Mouse (Mus musculus): ENCODE measurements around the gene Gm20388. TPM values are rescaled to one million over a fixed set of nuclear protein-coding genes. Genes with fewer than 3 reads are reported as not detected.

The Gm20388 gene
- polyA plus RNA-seq, 1 experiment from 2014 or later: not detected

DNA sequence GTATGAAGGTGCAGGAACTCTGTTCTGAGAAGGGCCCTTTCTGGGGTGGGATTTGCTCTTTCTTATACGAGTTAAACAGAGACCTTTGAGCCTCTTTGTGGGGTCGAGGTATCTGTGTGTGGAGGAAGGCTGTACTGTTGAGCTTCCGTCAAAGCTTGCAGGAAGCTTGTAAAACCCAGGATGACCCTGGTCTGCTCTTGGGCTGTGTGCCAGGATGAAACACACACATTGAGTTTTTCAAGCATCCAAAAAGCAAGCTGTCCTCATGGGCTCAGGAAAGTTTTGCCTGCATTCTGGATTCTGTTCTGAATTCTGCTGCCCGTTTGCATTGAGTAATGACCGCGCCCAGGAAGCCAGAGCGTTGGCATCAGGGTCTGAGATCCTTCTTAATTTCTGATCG, 4353.4 kb downstream of the Gm20388 start:
- no peak for ATAC-seq (ENCODE audit: insufficient number of reproducible peaks, insufficient read depth, low FRiP score, low read depth)
- Histone ChIP-seq H3K27me3 (ENCODE audit: control insufficient read depth, insufficient read depth, low read length) (no peaks in the 10 kb centered on the region), H3K4me3 (ENCODE audit: control insufficient read depth in 1 of 2, insufficient read depth in 1 of 2, low read depth in 1 of 2, low read length in 2 of 2) (no peak overlapping the region), H3K27ac (replicated peaks in 1 of 2; ENCODE audit: control insufficient read depth in 1 of 2, insufficient read depth in 1 of 2, low read depth in 2 of 2, low read length in 2 of 2) (no peak overlapping the region), H3K4me1 (ENCODE audit: control insufficient read depth in 2 of 2, insufficient read depth in 2 of 2, low read length in 2 of 2) (peaks cover 28 to 42% of the 10 kb centered on the region in 2 experiments), H3K9ac (ENCODE audit: low read length) (no peak overlapping the region), H3K4me2 (ENCODE audit: low read length) (no peak overlapping the region), H3K9me3 (ENCODE audit: control insufficient read depth, low read length) (no peaks in the 10 kb centered on the region), H3K36me3 (ENCODE audit: control insufficient read depth, insufficient read depth, low read length) (0 out of 2 replicates have a peak, but pooled peaks cover 2% of the 10 kb centered on the region)
- 69% methylated on average over 8 of the region's 8 CpGs for WGBS

GRCm38 (mm10) chr8:124264671-124265070, 4354.0 kb downstream of the Gm20388 start:
- Histone ChIP-seq H3K9me3 (ENCODE audit: control insufficient read depth, low read length) (no peaks in the 10 kb centered on the region), H3K4me2 (ENCODE audit: low read length) (no peak overlapping the region), H3K9ac (ENCODE audit: low read length) (no peak overlapping the region), H3K4me1 (ENCODE audit: control insufficient read depth in 2 of 2, insufficient read depth in 2 of 2, low read length in 2 of 2) (peaks cover 26 to 39% of the 10 kb centered on the region in 2 experiments), H3K27ac (replicated peaks in 1 of 2; ENCODE audit: control insufficient read depth in 1 of 2, insufficient read depth in 1 of 2, low read depth in 2 of 2, low read length in 2 of 2) (no peak overlapping the region), H3K36me3 (ENCODE audit: control insufficient read depth, insufficient read depth, low read length) (no peaks in the 10 kb centered on the region), H3K4me3 (ENCODE audit: control insufficient read depth in 1 of 2, insufficient read depth in 1 of 2, low read depth in 1 of 2, low read length in 2 of 2) (no peak overlapping the region), H3K27me3 (ENCODE audit: control insufficient read depth, insufficient read depth, low read length) (no peaks in the 10 kb centered on the region)
- WGBS: 90% methylated on average over 12 of the region's 12 CpGs
- ATAC-seq (ENCODE audit: insufficient number of reproducible peaks, insufficient read depth, low FRiP score, low read depth): no peak

- Histone ChIP-seq H3K4me3 (ENCODE audit: control insufficient read depth in 1 of 2, insufficient read depth in 1 of 2, low read depth in 1 of 2, low read length in 2 of 2) (no peak overlapping the region), H3K27me3 (ENCODE audit: control insufficient read depth, insufficient read depth, low read length) (no peaks in the 10 kb centered on the region), H3K9ac (ENCODE audit: low read length) (no peak overlapping the region), H3K4me1 (ENCODE audit: control insufficient read depth in 2 of 2, insufficient read depth in 2 of 2, low read length in 2 of 2) (peaks cover 25 to 36% of the 10 kb centered on the region in 2 experiments), H3K4me2 (ENCODE audit: low read length) (no peak overlapping the region), H3K36me3 (ENCODE audit: control insufficient read depth, insufficient read depth, low read length) (no peaks in the 10 kb centered on the region), H3K27ac (replicated peaks in 1 of 2; ENCODE audit: control insufficient read depth in 1 of 2, insufficient read depth in 1 of 2, low read depth in 2 of 2, low read length in 2 of 2) (no peak overlapping the region), H3K9me3 (ENCODE audit: control insufficient read depth, low read length) (no peaks in the 10 kb centered on the region)
- ATAC-seq (ENCODE audit: insufficient number of reproducible peaks, insufficient read depth, low FRiP score, low read depth): no peak
- 78% methylated on average over 2 of the region's 2 CpGs for WGBS
Observed at GRCm38 (mm10) chr8:124265130-124265529, 4354.5 kb downstream of the Gm20388 start.

GRCm38 (mm10) chr8:124265798-124266197, 4355.2 kb downstream of the Gm20388 start:
- Histone ChIP-seq H3K9ac (ENCODE audit: low read length) (no peak overlapping the region), H3K4me3 (ENCODE audit: control insufficient read depth in 1 of 2, insufficient read depth in 1 of 2, low read depth in 1 of 2, low read length in 2 of 2) (no peak overlapping the region), H3K27ac (replicated peaks in 1 of 2; ENCODE audit: control insufficient read depth in 1 of 2, insufficient read depth in 1 of 2, low read depth in 2 of 2, low read length in 2 of 2) (no peak overlapping the region), H3K4me2 (ENCODE audit: low read length) (no peak overlapping the region), H3K36me3 (ENCODE audit: control insufficient read depth, insufficient read depth, low read length) (no peaks in the 10 kb centered on the region), H3K9me3 (ENCODE audit: control insufficient read depth, low read length) (no peaks in the 10 kb centered on the region), H3K27me3 (ENCODE audit: control insufficient read depth, insufficient read depth, low read length) (no peaks in the 10 kb centered on the region), H3K4me1 (ENCODE audit: control insufficient read depth in 2 of 2, insufficient read depth in 2 of 2, low read length in 2 of 2) (peaks cover 23 to 36% of the 10 kb centered on the region in 2 experiments)
- WGBS: 38% methylated on average over 8 of the region's 8 CpGs
- ATAC-seq (ENCODE audit: insufficient number of reproducible peaks, insufficient read depth, low FRiP score, low read depth): peak; percentile 45

GRCm38 (mm10) chr8:124267206-124267605, 4356.6 kb downstream of the Gm20388 start:
- no peak overlapping the region for H3K4me2 ChIP-seq (ENCODE audit: low read length)

DNA sequence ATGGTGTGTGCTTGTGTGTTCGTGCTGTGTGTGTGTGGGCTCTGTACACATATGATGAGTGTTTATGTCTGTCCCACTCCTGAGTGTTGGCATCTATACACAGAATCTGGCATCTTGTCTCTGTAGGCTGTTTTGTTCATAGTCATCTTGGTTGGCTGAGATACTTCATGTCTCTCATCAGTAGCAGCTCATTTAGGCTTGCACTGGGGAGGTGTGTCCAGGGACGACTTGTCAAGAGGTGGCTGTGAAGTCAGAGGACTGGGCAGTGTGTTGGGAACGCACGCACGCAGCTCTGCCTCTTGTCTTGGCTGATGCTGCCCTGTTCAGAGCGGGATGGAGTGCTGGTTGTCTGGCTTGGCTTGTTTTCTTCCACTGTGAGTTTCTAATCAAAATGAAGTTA, 4359.9 kb downstream of the Gm20388 start:
- ATAC-seq (ENCODE audit: insufficient number of reproducible peaks, insufficient read depth, low FRiP score, low read depth): no peak
- 54% methylated on average over 6 of the region's 6 CpGs for WGBS
- 0 out of 4 replicates have a peak overlapping the region, but pooled peaks of 1 of the 2 experiments have one; percentile 2 for H3K27ac ChIP-seq (replicated peaks in 1 of 2; ENCODE audit: control insufficient read depth in 1 of 2, insufficient read depth in 1 of 2, low read depth in 2 of 2, low read length in 2 of 2)

More at GRCm38 (mm10) chr8:124267206-124267605, 4356.6 kb downstream of the Gm20388 start:
- ATAC-seq (ENCODE audit: insufficient number of reproducible peaks, insufficient read depth, low FRiP score, low read depth): no peak
- Histone ChIP-seq H3K4me3 (ENCODE audit: control insufficient read depth in 1 of 2, insufficient read depth in 1 of 2, low read depth in 1 of 2, low read length in 2 of 2) (no peak overlapping the region), H3K27me3 (ENCODE audit: control insufficient read depth, insufficient read depth, low read length) (no peaks in the 10 kb centered on the region), H3K9ac (ENCODE audit: low read length) (no peak overlapping the region), H3K27ac (replicated peaks in 1 of 2; ENCODE audit: control insufficient read depth in 1 of 2, insufficient read depth in 1 of 2, low read depth in 2 of 2, low read length in 2 of 2) (no peak overlapping the region), H3K36me3 (ENCODE audit: control insufficient read depth, insufficient read depth, low read length) (no peaks in the 10 kb centered on the region), H3K4me1 (ENCODE audit: control insufficient read depth in 2 of 2, insufficient read depth in 2 of 2, low read length in 2 of 2) (peaks cover 29 to 41% of the 10 kb centered on the region in 2 experiments), H3K9me3 (ENCODE audit: control insufficient read depth, low read length) (no peaks in the 10 kb centered on the region)
- 92% methylated on average over 4 of the region's 4 CpGs for WGBS

DNA sequence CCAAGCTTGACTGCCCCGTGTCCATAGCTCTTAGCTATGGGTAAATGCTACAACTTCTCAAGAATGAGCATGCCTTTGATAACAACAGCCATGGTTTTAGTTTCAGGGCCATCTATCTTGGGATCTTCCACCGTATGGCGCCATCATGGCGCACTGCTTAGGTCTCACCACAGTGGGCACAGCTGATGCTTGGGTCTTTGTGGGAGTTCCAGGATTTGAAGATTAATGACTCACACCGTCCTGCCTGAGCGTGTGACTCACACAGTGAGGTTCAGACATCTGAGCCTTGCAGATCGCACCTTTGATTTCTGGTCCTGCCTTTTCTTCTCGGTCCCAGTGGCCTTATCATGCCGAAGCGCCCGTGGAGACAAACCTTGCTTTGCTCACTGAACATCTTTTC, 4360.3 kb downstream of the Gm20388 start:
- Histone ChIP-seq H3K4me1 (ENCODE audit: control insufficient read depth in 2 of 2, insufficient read depth in 2 of 2, low read length in 2 of 2) (peaks cover 10 to 16% of the 10 kb centered on the region in 2 experiments), H3K4me2 (ENCODE audit: low read length) (no peak overlapping the region), H3K36me3 (ENCODE audit: control insufficient read depth, insufficient read depth, low read length) (no peaks in the 10 kb centered on the region), H3K4me3 (ENCODE audit: control insufficient read depth in 1 of 2, insufficient read depth in 1 of 2, low read depth in 1 of 2, low read length in 2 of 2) (no peak overlapping the region), H3K27ac (replicated peaks in 1 of 2; ENCODE audit: control insufficient read depth in 1 of 2, insufficient read depth in 1 of 2, low read depth in 2 of 2, low read length in 2 of 2) (0 out of 4 replicates have a peak overlapping the region, but pooled peaks of 1 of the 2 experiments have one; percentile 2), H3K9me3 (ENCODE audit: control insufficient read depth, low read length) (no peaks in the 10 kb centered on the region), H3K27me3 (ENCODE audit: control insufficient read depth, insufficient read depth, low read length) (no peaks in the 10 kb centered on the region), H3K9ac (ENCODE audit: low read length) (no peak overlapping the region)
- ATAC-seq (ENCODE audit: insufficient number of reproducible peaks, insufficient read depth, low FRiP score, low read depth): no peak
- 71% methylated on average over 11 of the region's 11 CpGs for WGBS

More for the DNA sequence above, 4359.9 kb downstream of the Gm20388 start:
- Histone ChIP-seq H3K4me2 (ENCODE audit: low read length) (no peak overlapping the region), H3K36me3 (ENCODE audit: control insufficient read depth, insufficient read depth, low read length) (no peaks in the 10 kb centered on the region), H3K9ac (ENCODE audit: low read length) (no peak overlapping the region), H3K4me1 (ENCODE audit: control insufficient read depth in 2 of 2, insufficient read depth in 2 of 2, low read length in 2 of 2) (peaks cover 14 to 20% of the 10 kb centered on the region in 2 experiments), H3K27me3 (ENCODE audit: control insufficient read depth, insufficient read depth, low read length) (no peaks in the 10 kb centered on the region), H3K4me3 (ENCODE audit: control insufficient read depth in 1 of 2, insufficient read depth in 1 of 2, low read depth in 1 of 2, low read length in 2 of 2) (no peak overlapping the region), H3K9me3 (ENCODE audit: control insufficient read depth, low read length) (no peaks in the 10 kb centered on the region)

DNA sequence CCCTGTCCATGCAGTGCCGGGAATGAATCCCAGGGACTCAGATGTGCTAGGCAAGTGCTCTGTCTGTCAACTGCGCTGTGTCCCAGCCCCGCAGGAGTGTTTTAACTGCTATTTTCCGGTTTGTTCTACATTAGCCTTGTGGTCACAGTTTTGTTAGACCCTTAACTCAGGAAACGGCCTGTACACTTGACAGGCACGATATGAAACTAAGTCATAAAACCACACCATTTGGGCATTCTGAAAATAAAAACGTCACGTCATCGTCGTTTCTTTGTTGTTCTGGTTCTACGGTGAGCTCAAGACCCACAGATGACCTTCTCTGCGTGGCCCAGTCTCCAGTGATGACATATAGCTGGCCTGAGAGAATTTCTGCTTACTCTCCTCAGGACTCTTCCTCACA, 4360.9 kb downstream of the Gm20388 start:
- 85% methylated on average over 12 of the region's 12 CpGs for WGBS
- Histone ChIP-seq H3K4me3 (ENCODE audit: control insufficient read depth in 1 of 2, insufficient read depth in 1 of 2, low read depth in 1 of 2, low read length in 2 of 2) (no peak overlapping the region), H3K27me3 (ENCODE audit: control insufficient read depth, insufficient read depth, low read length) (no peaks in the 10 kb centered on the region), H3K9ac (ENCODE audit: low read length) (no peak overlapping the region), H3K4me2 (ENCODE audit: low read length) (no peak overlapping the region), H3K4me1 (ENCODE audit: control insufficient read depth in 2 of 2, insufficient read depth in 2 of 2, low read length in 2 of 2) (peaks cover 7 to 12% of the 10 kb centered on the region in 2 experiments), H3K36me3 (ENCODE audit: control insufficient read depth, insufficient read depth, low read length) (no peaks in the 10 kb centered on the region), H3K27ac (replicated peaks in 1 of 2; ENCODE audit: control insufficient read depth in 1 of 2, insufficient read depth in 1 of 2, low read depth in 2 of 2, low read length in 2 of 2) (no peak overlapping the region), H3K9me3 (ENCODE audit: control insufficient read depth, low read length) (no peaks in the 10 kb centered on the region)
- ATAC-seq (ENCODE audit: insufficient number of reproducible peaks, insufficient read depth, low FRiP score, low read depth): no peak

All from heart, embryonic 14.5 days (tissue).